Mouse (Mus musculus) G1E (cell line): ENCODE results near the gene Pigb.

Experiments used
- CTCF ChIP-seq: IDR thresholded peaks from 2 replicates; pipeline ENCODE4 v1.5.1; 2012; ENCODE audit warnings: low read depth, low read length, inconsistent platforms, mixed read lengths
- TAL1 ChIP-seq: conservative IDR thresholded peaks from 2 replicates; pipeline ENCODE4 v1.6.1; 2012; ENCODE audit warnings: low read depth, low read length, inconsistent platforms, mixed read lengths

- TF ChIP-seq CTCF (no peak), TAL1 (no peak)
Observed at GRCm38 (mm10) chr9:73020566-73021097, 19.5 kb downstream of the Pigb start.
